Mouse (Mus musculus) cortical plate, adult 2 months (tissue): ENCODE results near the gene Ehbp1. TPM values are rescaled to one million over a fixed set of nuclear protein-coding genes. Genes with fewer than 3 reads are reported as not detected.

Experiments used
- H3K27ac ChIP-seq: fragments of 200-500 bp; 2 replicates; pipeline ENCODE4 v1.5.1; 2012; ENCODE audit warnings: low read length, control low read depth, inconsistent platforms; ENCODE audit not compliant: insufficient read depth
- H3K4me1 ChIP-seq: fragments of 200-500 bp; 2 replicates; pipeline ENCODE4 v1.6.1; 2011; ENCODE audit warnings: low read length; ENCODE audit not compliant: control insufficient read depth, insufficient read depth
- H3K4me3 ChIP-seq: fragments of 200-500 bp; 2 replicates; pipeline ENCODE4 v1.5.1; 2011; ENCODE audit warnings: mild to moderate bottlenecking, low read length, control low read depth; ENCODE audit not compliant: insufficient read depth
- CTCF ChIP-seq: fragments of 200-500 bp; IDR thresholded peaks from 2 replicates; pipeline ENCODE4 v1.5.1; 2011; ENCODE audit warnings: mild to moderate bottlenecking, control low read depth, low read length; ENCODE audit not compliant: insufficient read depth; ENCODE audit errors: extremely low read depth
- POLR2A ChIP-seq: fragments of 200-500 bp; IDR thresholded peaks from 2 replicates; pipeline ENCODE4 v1.6.1; 2011; ENCODE audit warnings: mild to moderate bottlenecking, low read length, control low read depth; ENCODE audit not compliant: insufficient read depth; ENCODE audit errors: extremely low read depth
- polyA plus RNA-seq: library from polyadenylated mRNA; depleted of rRNA; stranded (reverse); fragments of >200 nt; gene quantifications from 2 replicates; pipeline ENCODE4 v1.2.3, GENCODE M21; 2012; rRNA removed

Ehbp1 gene
- polyA plus RNA-seq, result 26.4 and 28.9 TPM in 2 replicates

- no peaks in the 10 kb centered on the region for H3K4me1 ChIP-seq
- no peak within 1 kb of the TSS for H3K27ac ChIP-seq
- H3K4me3 ChIP-seq, result no peak within 1 kb of the TSS
- TF ChIP-seq POLR2A (no peak), CTCF (no peak)
Measured at GRCm38 (mm10) chr11:22342242-22343207, at the start of gene Ehbp1. Gene Ehbp1, minus strand, starts transcription at chr11:22342292.

- Histone ChIP-seq H3K27ac (no peak overlapping the region), H3K4me3 (no peak overlapping the region), H3K4me1 (no peaks in the 10 kb centered on the region)
- TF ChIP-seq CTCF (no peak), POLR2A (no peak)
Measured at GRCm38 (mm10) chr11:22387472-22388098, 45.5 kb upstream of the Ehbp1 start.

- TF ChIP-seq POLR2A (no peak), CTCF (no peak)
- no peak overlapping the region for H3K27ac ChIP-seq
- H3K4me3 ChIP-seq, result no peak overlapping the region
- no peaks in the 10 kb centered on the region for H3K4me1 ChIP-seq
Measured at GRCm38 (mm10) chr11:22383532-22383931, 41.4 kb upstream of the Ehbp1 start.

- Histone ChIP-seq H3K4me3 (no peak overlapping the region), H3K4me1 (no peaks in the 10 kb centered on the region), H3K27ac (no peak overlapping the region)
- TF ChIP-seq POLR2A (no peak), CTCF (no peak)
Measured at GRCm38 (mm10) chr11:22374811-22375210, 32.7 kb upstream of the Ehbp1 start.

GRCm38 (mm10) chr11:22373290-22373674 lies 31.2 kb upstream of the Ehbp1 start:
- Histone ChIP-seq H3K4me1 (no peaks in the 10 kb centered on the region), H3K4me3 (no peak overlapping the region), H3K27ac (no peak overlapping the region)
- no peak for TF ChIP-seq POLR2A
- TF ChIP-seq CTCF, result no peak

GRCm38 (mm10) chr11:22372609-22373289 lies 30.7 kb upstream of the Ehbp1 start:
- Histone ChIP-seq H3K27ac (no peak overlapping the region), H3K4me3 (no peak overlapping the region), H3K4me1 (no peaks in the 10 kb centered on the region)
- TF ChIP-seq POLR2A (no peak), CTCF (no peak)

GRCm38 (mm10) chr11:22369841-22370240 lies 27.7 kb upstream of the Ehbp1 start:
- Histone ChIP-seq H3K27ac (no peak overlapping the region), H3K4me3 (no peak overlapping the region), H3K4me1 (no peaks in the 10 kb centered on the region)
- TF ChIP-seq POLR2A (no peak), CTCF (no peak)

- Histone ChIP-seq H3K4me1 (no peaks in the 10 kb centered on the region), H3K4me3 (no peak overlapping the region), H3K27ac (no peak overlapping the region)
- TF ChIP-seq CTCF (no peak), POLR2A (no peak)
Measured at GRCm38 (mm10) chr11:22368621-22369020, 26.5 kb upstream of the Ehbp1 start.

- Histone ChIP-seq H3K4me3 (no peak overlapping the region), H3K27ac (no peak overlapping the region), H3K4me1 (no peaks in the 10 kb centered on the region)
- no peak for TF ChIP-seq CTCF
- no peak for TF ChIP-seq POLR2A
Measured at GRCm38 (mm10) chr11:22366486-22366885, 24.4 kb upstream of the Ehbp1 start.
